Mouse (Mus musculus) adrenal gland (tissue): ENCODE data around the gene Gm29276.
"Not testable (repeated sequence)": the region's sequence is repeated elsewhere in the genome, so short reads cannot be mapped to it uniquely, and the experiment has no call there.

Source experiments
- intact Hi-C: fragments of 180-260 bp; cut with DNase I; formaldehyde crosslinking; loops from one replicate; pipeline ENCODE4 v1.15.1; 2025
- long read RNA-seq, 2 experiments: library from polyadenylated mRNA; unstranded; transcript quantifications; one replicate each; pipeline ENCODE4 v2.0.0; 2020; ENCODE audit warnings: borderline replicate concordance in 1 of 2; ENCODE audit not compliant: insufficient replicate concordance in 1 of 2

Gm29276 gene
- long read RNA-seq, experiment 1 = 0 reads
- long read RNA-seq, experiment 2 = 0 reads

DNA sequence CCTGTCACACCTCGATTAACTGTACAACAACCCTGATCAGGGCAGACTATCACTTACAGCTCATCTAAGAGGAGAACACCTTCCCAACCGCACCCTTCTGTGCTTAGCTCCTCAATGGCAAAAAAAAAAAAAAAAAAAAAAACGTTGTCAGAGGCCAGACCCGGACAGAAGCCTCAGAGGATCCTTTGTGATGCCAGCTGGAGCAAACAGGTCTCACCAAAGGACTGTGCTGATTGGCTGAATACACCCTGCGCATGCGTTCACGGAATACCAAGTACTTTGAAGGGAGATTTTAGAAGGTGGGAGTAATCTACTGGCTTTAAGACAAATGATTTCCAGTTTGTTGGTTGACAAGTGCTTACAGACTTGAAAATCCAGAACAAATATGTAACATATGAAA, at the start of gene Gm29276:
Gm29276 (minus strand) TSS at position 101 of the 400 bp plus-strand sequence.
- intact Hi-C loops = not testable (repeated sequence)
